Mouse (Mus musculus) cortical plate, adult 2 months (tissue): ENCODE results near the gene Pheta2.

Experiments
- CTCF ChIP-seq: fragments of 200-500 bp; IDR thresholded peaks from 2 replicates; pipeline ENCODE4 v1.5.1; 2011; ENCODE audit warnings: mild to moderate bottlenecking, control low read depth, low read length; ENCODE audit not compliant: insufficient read depth; ENCODE audit errors: extremely low read depth
- POLR2A ChIP-seq: fragments of 200-500 bp; IDR thresholded peaks from 2 replicates; pipeline ENCODE4 v1.6.1; 2011; ENCODE audit warnings: mild to moderate bottlenecking, low read length, control low read depth; ENCODE audit not compliant: insufficient read depth; ENCODE audit errors: extremely low read depth

DNA sequence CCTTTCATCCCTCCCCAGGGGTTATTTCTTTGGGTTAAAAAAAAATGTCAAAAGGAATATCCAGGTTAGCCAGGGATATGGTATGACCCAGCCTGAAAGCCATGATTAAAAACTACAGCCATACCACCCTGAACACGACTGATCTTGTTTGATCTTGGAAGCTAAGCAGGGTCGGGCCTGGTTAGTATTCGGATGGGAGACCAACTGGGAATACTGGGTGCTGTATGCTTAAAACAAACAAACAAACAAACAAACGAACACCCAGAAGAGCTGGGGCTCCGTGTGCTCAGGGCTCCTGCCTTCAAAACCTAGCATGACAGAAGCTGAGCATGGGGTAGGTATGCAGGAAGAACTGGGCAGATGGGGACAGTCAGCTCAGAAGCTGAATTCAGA is 3.8 kb downstream of the Pheta2 start:
- TF ChIP-seq CTCF (no peak), POLR2A (no peak)
